Mouse (Mus musculus): ENCODE results near the gene Gm28551. TPM values are rescaled to one million over a fixed set of nuclear protein-coding genes. Genes with fewer than 3 reads are reported as not detected.

The Gm28551 gene
- not detected in 4 replicates for total RNA-seq (2023; ENCODE audit: inconsistent age)

DNA sequence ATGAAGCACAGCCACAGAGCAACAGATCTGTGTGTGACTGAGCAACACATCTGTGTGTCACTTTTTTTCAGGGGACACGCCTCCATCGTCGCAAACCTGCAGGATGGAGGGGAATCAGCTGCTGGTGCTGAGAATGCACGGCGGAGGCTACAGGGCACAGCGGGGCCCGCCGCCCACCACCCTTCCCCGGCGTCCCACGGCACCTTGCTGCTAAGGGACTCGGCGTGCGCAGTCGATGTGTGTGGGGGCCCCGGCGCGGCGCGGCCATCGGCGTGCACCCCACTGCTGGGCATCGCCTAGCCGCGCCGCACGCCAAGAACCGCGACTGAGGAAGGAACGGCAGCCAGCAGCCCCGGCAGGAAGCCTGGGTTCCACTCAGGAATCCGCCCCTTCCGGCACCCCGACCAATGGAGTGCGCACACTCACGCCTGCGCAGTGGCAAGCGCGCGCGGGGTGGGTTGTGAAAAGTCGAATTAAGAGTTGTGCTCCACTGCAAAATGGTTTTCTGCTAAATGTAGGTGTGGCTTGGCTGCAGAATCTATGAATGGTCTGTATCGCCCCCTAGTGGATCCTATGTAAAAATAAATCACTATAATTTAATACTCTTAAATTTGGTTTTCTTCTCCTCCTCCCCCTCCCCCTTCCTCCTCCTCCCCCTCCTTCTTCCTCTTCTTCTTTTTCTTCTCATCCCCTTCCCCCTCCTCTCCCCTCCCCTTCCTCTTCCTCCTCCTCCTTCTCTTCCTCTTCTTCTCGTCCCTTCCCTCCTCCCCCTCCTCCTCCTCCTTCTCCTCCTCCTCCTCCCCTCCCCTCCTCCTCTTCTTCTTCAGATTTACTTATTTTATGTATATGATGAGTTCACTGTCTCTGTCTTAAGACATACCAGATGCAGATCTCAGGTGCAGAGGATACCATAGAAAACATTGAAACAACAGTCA is at the start of gene Gm28551, which contains the start of the genes Asdurf and Asnsd1:
Gm28551 (minus strand) TSS at position 341 of the 935 bp plus-strand sequence.
Asdurf (minus strand) TSS at position 293 of the 935 bp plus-strand sequence.
Asnsd1 (minus strand) TSS at position 426 of the 935 bp plus-strand sequence.

DNA sequence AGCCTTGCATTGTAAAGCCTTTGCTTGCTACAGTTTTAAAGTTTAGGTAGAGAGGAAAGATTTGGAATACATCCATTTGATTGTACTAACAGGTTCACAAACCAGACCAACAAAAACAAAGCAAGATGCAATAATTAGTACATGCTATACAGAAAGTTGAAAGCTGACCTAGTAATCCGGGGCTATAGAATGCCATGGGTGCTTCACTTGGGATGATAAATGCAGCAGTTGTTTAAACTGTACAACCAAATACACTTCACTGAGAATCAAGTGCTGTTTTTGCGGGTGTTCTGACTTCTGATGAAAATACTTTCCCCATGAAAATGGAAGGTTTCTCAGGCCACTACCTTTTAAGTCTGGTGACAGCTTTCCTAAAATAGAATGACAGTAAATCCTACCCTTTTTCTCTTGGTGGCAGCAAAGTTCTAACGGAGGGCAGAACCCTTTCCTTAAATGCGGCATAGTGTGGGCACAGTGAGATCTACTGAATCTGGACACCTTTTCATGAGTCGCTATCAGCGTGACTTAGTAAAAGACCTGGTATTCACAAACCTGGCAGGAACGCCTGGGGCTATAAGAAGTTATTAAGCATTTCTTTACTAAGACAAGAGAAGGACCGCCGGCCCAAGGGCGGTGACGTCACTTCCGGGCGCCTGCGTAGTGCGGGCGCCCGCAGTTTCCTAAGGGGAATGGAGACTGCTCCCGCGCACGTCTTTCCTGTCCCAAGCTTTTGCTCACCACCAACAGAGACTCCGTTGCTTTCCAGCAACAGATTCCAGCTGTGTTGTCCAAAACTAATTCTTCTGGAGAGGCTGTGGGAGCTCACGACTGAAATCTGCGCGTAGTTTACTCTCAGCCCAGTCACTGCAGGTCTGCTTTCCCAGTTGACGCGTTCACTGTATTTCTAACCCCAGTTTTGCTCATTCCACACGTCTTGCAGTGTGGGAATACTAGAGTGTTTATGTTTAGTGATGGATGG is 39.2 kb downstream of the Gm28551 start, which contains the start of gene Osgepl1:
Osgepl1 (plus strand) TSS at position 636 of the 979 bp plus-strand sequence.

DNA sequence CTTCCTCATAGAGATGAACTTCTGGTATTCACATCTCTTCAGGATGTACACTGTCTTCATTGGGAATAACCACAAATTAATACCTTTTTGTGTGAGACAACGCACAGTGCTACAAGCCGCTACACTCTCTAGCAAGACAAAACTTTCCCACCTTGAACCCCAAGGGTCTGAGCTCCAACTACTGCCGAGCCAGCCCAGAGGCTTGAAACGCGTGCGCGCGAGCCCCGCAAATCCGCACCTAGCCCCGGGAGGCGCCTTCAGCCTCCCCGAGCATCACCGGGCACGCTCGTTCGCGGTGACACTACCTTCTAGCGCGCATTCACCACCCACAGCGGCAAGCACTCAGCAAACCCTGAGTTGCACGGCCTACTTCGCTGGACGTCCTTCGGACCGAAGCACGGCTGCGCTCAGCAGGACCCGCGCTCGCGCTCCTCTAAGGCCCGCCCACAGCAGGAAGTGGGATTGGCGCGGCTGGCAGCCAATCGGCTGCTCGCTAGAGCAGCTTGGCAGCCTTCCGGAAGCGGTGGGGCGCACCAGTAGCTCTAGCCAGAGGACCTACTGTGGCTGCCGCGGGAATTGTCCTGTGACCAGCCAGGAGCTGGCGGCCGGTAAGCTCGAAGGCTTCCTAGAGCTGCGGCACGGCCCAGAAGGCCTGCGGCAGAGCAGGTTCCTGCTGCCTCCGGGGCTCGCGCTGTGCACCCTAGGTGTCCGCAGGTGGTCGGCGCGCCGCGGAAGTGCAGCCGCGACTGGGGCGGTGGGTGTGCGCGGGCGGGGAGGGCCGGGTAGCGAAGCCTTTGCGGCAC is 55.7 kb downstream of the Gm28551 start, which contains the start of the genes Pms1, Ormdl1 and Gm28778:
Pms1 (minus strand) TSS at position 438 of the 803 bp plus-strand sequence.
Ormdl1 (plus strand) TSS at position 515 of the 803 bp plus-strand sequence.
Gm28778 (plus strand) TSS at position 531 of the 803 bp plus-strand sequence.

Other genes starting within 250 kb of the Gm28551 start
- not detected in 4 replicates for gene 1700019A02Rik, start 165.0 kb downstream of the Gm28551 start, total RNA-seq (2023; ENCODE audit: inconsistent age)
- gene Pms1, start 55.6 kb downstream of the Gm28551 start, total RNA-seq (2023; ENCODE audit: inconsistent age): 14.2 to 18.9 TPM (median 14.6 TPM) in 4 replicates
- gene Ormdl1, start 55.6 kb downstream of the Gm28551 start, total RNA-seq (2023; ENCODE audit: inconsistent age): 15.8 to 17.8 TPM (median 16.7 TPM) in 4 replicates
- gene Gm28778, start 55.6 kb downstream of the Gm28551 start, total RNA-seq (2023; ENCODE audit: inconsistent age): 2.0 to 3.1 TPM (median 2.7 TPM) in 3 of 4 replicates, not detected in the other
- 9.7 to 15.0 TPM (median 12.1 TPM) in 4 replicates for gene Osgepl1, start 39.0 kb downstream of the Gm28551 start, total RNA-seq (2023; ENCODE audit: inconsistent age)
- gene Asdurf, start within 50 bp of the Gm28551 start, total RNA-seq (2023; ENCODE audit: inconsistent age): not detected in 4 replicates
- 51.6 to 60.3 TPM (median 58.8 TPM) in 4 replicates for gene Asnsd1, start 85 bp upstream of the Gm28551 start, total RNA-seq (2023; ENCODE audit: inconsistent age)

Data from B cell, adult (primary cell).